Mouse (Mus musculus) regulatory T cell (primary cell): ENCODE measurements around the gene Slc50a1.

Experiments used
- in situ Hi-C: fragments of 300-600 bp; cut with MboI, MseI; formaldehyde crosslinking; loops from one replicate; pipeline ENCODE4 v1.15.1; 2025; ENCODE audit warnings: high pct_unique_total_duplicates

The Slc50a1 gene

DNA sequence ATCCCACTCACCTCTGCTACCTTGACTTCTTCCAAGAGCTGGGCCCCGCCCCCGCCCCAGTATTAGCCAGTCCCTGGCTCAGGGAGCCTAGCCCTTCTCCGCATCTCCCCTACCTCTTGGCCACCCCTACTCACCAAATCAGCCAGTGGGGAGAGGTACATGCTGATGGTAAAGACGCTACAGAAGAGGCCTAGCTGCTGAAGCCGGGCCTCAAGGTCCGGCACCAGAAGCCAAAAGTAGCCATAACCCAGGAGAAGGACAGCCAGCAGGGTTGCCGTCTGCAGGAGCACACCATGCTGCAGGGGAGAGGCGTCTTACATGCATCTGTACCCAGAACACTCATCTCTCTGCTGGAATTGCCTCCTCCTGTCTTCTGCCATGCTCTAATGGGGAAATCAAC, 1.5 kb downstream of the Slc50a1 start:
- in situ Hi-C loops: no loop called here

DNA sequence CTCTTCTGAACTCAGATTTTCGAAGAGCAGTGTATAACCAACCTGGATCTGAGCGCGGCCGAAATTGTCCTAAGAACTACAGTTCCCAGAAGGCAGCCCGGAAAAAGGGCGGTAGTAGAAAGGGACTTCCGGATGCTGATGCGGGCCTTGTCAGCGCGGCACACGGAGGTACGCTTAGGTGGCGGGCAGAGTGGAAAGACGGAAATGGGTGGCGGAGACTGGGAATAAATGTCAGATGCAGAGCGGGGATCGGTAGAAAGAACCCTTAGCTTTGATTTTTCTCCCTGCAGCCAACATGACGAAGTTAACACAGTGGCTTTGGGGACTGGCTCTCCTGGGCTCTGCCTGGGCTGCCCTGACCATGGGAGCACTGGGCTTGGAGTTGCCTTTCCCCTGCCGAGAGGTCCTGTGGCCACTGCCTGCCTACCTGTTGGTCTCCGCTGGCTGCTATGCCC, 3.9 kb downstream of the Slc50a1 start:
- in situ Hi-C loops: no loop called here

DNA sequence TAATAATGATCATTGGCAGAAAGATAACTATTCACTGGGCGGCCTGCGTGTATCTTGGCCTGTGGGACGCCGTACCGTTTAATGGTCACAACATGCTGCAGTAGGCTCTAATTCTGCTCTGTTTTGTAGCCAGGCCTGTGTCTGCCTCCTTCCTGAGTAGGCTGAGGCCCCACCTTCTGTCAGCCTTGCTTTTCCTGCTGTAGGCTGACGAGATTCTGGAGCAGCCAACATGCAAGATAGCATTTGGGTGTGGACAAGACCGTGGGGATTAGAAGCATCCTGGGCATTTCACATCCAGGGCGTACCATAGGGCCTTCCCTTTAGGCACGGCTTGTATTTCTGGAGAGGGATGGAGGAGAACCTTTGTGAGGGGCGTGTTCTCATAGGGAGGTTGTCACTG, 8.0 kb downstream of the Slc50a1 start:
- in situ Hi-C loops: no loop called here

DNA sequence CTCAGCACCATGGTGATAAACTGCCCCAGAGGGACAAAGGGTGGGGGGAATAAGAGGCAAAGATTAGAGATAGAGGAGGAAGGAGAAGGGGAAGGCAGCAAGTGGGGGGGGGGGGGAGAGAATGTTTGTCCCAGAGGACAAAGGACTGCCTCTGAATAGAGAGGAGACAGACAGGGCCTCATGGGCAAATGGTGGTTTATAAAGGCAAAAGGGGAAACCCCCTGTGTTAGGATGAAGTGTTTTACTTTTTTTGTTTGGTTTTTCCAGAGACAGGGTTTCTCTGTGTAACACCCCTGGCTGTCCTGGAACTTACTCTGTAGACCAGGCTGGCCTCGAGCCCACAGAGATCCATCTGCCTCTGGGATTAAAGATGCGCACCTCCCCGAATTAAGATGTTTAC, 10.2 kb downstream of the Slc50a1 start:
- in situ Hi-C loops: no loop called here

DNA sequence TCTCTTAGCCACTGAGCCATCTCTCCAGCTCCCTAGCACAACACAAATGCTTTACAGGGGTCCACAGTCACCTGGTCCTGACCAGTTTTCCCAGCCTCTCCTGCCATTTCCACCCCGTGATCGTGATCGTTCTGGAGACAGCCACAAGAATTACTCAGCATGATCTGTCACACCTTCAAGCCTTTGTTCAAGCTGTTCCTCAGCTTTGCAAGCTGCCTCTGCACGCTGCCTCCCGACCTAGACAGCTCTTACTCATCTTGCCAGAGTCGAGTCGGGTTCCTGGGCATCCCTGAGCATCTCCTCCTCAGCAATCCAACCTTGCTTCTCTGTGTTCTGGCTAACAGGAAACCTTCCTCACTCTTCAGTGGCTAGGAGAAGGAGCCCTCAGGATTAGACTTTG, 11.3 kb downstream of the Slc50a1 start, which contains the start of gene Dpm3:
Gene Dpm3, plus strand, starts transcription at position 283 of the 400 bp plus-strand sequence.
- in situ Hi-C loops: no loop called here

DNA sequence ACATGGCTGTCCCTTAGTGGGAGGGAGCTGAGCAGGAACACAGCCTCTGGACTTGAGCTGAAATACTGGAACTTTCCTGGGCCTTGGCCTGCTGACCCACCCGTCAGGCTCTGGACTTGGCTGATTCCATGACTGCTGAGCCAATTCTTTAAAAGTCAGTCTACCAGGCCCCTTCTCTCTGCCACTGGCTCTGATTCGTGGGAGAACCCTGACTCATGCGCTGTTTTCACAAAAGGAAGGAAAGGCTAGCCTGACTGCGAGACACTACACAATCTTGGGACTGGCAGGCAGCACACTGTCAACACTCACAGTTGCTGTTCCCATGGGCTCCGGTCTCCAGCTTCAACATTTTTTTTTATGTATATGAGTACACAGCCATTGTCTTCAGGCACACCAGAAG, 14.2 kb downstream of the Slc50a1 start:
- in situ Hi-C loops: no loop called here

DNA sequence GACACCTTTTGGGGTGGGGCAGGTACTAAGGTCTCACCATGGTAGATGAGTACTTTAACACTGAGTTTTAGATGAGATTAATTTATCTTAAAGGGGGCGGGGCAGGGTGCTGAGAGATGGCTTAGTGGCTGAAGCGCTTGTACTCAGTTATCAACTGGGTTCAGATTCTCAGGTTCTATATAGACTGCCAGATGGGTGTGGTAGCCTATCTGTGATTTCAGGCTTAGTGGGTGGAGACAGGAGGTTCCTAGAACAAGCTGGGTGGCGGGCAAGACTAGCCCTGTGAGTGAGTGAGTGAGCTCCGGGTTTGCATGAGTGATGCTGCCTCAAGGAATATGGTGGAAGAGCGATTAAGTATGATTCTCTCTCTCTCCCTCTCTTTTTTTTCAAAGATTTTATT, 15.4 kb downstream of the Slc50a1 start:
- in situ Hi-C loops: no loop called here

DNA sequence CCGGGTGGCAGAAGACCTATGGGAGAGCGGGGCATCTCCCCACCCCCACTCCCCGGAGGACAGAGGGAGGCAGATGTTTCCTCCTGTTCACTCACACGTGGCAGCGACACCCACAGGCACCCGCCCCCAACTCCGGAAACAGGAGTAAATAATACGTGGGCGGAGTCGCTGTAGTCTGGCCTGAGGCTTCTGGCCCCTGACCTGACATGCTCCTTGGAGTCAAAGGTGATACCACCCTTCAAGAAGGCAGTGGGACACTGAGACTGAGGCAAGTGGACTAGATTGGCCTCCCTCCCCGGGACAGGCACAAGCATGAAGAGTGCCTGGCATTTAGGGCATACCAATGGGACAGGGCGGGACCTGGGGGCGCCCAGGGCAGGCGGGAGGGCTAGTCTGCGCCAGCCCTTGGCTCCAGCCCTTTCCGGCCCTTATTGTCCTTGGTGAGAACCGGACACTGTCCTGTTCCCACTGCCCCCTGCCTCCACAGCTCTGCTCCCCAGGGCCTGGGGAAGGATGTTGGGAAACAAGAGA, 18.9 kb downstream of the Slc50a1 start:
- in situ Hi-C loops: no loop called here

DNA sequence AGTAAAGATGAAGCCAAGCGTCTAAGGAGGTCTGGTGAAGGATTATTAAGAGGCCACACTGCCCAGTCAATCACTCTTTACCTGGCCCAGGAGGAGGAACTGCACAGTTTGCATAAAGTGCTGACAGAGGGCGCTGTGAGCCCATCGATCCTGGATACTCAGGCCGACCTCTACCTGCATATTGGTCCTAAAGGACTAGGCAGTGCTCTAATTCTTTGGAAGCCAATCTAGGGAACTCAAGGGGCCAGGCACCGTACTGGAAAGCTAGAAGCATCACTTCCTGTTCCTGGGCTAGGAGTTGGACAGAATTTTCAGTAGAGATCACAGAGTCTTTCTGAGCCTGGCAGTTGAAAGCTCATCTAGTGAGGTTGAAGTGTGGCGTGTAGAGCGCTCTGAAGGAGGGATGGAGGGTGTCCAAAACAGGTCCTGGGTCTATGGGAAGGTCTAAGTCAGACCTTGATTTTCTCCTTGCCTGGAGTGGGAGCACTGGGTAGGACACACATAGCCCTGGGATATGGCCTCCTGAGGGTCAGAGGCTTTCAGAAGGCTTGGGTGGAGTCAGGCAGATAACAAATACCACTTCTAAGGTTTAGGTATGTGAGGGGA, 19.8 kb downstream of the Slc50a1 start:
- in situ Hi-C loops: no loop called here

DNA sequence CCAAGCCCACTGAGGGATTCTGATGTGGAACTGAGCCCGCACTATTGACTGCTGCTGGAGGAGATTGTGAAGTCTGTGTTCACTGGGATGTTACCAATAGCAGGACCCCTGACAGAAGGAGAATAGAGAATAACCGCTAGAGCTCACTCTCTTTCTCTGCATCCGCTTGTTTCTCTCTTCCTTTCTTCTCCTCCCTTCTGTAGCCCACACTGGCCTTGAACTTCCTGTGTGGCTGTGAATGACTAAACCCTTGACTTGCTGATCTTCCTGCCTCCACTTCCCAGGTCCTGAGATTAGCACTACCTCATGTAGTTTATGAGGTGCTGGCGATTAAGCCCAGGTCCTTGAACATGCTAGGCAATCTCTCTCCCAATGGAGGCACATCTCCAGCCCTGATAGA, 22.9 kb downstream of the Slc50a1 start:
- in situ Hi-C loops: loop anchor here (5.0 kb wide), 1 partner anchor 35 kb away; the partner anchor contains the start of gene Efna1

DNA sequence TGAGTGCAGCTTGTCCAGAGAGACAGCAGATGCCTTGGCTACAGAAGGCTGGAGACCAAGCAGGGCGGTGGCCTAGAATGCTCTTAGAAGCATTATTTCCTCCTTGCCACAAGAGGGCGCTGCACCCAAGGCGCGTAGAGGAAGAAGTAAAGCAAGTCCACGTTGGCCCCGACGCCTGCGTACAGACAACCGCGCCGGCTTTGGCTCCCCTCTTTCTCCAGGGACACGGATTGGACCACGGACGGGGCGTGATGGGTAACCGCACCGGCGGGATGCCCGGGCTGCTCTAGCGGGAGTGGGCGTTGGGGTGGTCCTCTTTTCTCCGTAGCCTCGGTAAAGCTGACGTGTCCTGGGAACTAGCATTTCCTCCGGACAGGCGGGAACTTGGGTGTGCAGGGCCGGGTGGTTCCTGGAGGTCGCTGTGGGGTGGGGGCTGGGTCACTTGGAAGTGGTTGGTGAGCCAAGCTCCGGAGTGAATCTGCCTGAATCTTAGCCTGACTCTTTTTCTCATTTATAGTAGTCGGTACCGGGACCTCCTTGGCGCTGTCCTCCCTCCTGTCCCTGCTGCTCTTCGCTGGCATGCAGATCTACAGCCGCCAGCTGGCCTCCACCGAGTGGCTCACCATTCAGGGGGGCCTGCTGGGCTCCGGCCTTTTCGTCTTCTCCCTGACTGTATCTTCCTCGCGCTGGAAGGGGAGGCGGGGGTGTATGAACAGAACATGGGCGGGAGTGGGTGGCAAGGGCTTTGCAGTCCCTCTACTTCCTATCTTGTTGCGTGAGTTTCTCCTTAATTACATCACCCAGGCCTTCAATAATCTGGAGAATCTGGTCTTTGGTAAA, 23.9 kb downstream of the Slc50a1 start, which contains the start of gene Trim46:
Gene Trim46, minus strand, starts transcription at position 49 of the 840 bp plus-strand sequence.
- in situ Hi-C loops: loop anchor here (5.0 kb wide), 1 partner anchor 36 kb away; the partner anchor contains the start of gene Efna1

DNA sequence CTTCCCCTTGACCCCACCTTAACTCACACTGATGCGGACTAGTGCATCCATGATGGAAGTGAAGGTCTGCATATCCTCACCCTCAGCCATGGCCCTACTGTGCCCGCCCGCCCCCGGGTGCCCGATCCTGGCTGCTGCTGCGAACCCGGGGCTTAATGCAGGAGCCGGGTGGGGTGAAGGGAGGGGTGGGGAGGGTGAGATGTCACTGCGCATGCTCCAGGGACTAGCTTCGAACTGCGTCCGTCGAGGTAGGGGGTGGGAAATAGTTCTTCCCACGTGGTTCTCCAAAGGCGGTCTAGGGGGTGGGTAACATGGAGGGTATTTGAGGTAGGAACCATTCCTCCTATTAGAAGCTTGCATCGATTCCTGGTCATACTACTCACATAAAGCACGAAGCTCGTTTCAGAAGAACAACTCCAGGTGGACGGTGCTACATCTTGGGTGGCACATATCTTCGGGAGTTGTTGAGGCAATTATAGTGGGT, 24.6 kb downstream of the Slc50a1 start, which contains the start of gene Krtcap2:
Gene Krtcap2, plus strand, starts transcription at position 279 of the 484 bp plus-strand sequence.
- in situ Hi-C loops: loop anchor here (5.0 kb wide), 1 partner anchor 37 kb away; the partner anchor contains the start of gene Efna1

DNA sequence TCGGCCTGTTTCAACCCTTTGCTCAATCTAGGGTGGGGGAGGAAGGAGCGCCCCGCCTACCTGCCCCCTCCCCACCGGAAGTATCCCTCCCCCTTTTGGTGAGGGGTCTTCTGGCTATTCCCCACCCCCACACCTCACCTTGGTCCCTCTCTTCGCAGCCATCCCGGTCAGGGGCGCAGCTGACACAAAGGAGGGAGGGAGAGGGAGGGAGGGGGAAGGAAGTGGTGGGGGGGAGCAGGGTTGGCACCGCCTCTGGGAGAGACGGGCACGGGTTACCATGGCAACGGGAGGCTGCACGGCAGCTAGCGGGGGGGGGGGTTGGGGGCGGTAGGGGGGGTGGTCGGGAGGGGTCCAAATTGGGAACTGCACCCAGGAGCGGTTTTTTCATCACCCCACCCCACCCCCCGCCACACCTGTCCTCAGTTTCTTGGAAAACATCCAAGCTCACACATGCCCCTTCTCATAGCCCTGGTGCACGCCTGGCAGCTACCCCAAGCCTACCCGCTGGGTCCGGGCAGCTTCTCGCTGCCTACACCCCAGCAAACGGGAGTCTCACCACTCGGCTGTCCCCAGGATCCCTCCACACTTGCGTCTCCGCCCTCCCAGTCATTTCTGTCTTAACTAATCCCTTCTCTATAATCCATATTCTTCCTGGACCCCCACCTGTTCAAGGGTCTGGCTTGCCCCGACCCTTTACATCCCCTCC, 25.2 kb downstream of the Slc50a1 start:
- in situ Hi-C loops: loop anchor here (5.0 kb wide), 1 partner anchor 37 kb away; the partner anchor contains the start of gene Efna1

DNA sequence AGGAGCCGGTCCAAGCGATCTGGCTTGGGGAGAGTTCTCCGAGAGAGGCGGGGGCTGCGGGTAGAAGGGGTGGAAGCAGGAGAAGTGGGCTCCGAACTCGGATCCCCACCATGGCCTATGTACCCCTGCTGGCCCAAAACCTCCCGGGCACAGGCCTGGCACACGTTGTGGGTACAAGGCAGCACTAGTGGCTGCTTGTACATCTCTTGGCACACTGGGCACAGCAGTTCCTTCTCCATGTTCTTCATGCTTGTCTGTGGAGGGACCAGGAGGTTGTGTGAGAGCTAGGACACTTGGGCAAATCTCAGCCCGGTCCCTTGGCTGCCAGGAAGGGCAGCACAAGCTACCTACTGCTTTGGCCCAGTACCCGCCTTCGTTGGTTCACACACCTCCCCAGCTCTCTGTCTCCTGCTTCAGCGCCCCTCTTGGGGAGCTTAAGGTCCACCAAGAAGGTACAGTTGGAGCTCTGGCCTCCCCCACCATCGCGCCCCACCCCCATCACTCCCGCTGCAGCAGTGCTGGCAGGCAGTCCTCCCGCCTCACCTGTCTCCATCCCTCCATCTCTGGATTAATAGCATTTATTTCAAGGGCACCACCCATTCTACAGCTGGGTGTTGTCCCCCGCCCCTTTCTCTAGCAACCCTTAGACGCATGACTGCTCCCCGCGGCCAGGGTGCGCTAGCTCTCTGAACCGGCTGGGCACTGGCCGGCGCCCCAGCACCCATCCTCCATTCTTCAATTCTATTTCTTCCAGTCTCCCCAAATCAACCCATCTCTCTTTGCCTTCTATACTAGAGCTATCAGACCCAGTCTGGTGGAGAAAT, 26.0 kb downstream of the Slc50a1 start:
- in situ Hi-C loops: no loop called here

DNA sequence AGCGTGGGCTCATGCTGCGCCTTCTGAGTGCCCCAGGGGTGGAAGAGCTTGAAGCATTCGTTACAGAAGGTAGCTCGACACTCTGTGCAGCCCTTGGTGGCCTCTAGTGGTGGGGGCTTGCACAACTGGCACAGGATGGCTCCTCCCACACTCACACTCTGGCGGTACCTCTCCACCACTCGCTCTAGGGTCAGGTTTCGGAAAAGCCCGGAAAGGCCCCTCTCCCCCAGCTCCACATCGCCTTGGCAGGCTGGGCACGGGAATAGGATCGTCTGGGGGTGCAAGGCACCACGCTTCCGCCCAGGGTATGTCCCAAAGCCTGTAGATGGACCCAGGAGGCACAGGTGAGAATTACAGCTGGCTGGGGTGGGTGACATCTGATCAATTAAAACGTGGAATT, 26.8 kb downstream of the Slc50a1 start:
- in situ Hi-C loops: no loop called here

DNA sequence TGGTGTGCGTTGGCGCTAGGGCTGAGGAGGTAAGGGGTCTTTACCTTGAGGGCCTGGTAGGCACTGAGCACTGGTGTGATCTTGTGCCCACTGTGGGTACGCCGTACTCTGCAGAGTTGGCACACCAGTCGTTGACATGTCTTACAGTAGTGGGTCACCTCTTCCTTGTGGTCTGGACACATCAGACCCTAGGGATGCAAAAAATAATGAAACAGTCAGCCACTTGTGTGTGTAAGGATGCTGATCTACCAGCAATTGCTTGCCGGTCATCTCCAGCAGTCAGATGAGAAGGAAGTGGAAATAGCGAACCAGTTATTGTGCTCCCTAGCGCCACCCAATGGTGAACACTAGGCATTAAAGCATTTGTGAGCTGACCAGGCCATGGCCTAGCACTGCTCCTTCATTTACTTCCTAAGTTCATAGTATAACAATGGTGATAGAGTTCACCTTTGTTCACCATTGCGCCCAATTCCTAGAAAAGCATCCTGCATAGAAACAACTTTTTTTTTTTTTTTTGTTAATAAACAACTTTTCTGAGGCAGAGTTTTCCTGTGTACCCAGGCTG, 28.0 kb downstream of the Slc50a1 start:
- in situ Hi-C loops: no loop called here

DNA sequence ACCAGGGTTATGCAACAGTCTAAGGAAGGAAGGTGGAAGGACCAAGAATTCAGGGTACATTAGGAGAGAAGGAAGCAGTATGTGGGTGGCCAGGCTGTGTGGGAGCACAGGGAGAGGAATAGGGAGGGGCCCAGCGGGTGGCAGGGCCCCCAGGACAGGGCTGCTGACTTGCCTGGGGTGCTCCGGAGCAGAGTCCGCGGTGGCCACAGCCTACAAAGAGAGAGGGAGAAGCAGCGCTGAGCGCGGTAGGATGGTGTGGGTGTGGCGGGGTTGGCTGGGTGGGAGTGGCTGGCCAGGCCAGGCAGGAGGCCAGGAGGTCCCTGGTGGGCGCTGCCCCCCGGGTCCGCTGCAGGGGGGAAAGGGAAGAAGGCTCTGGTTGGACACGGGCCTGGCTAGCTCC, 31.9 kb downstream of the Slc50a1 start:
- in situ Hi-C loops: no loop called here

DNA sequence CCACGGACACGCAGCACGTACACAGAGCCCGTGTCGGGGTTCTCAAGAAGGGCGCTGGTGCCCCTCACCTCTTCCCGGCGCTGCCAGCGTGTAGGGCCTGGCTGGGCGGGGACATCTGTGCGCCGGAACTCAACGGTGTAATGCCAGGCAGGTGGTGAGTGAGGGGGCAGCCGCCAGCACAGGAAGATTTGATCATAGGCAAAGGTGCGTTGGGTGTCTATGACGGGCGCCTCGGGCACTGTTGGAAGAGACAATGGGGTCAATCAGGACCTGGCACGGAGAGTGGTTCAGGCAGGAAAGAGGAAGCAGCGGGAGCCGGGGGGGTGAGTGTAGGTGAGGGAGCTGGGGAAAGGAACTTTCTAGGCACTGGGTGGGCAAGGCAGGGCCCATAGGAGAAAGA, 32.7 kb downstream of the Slc50a1 start:
- in situ Hi-C loops: no loop called here

DNA sequence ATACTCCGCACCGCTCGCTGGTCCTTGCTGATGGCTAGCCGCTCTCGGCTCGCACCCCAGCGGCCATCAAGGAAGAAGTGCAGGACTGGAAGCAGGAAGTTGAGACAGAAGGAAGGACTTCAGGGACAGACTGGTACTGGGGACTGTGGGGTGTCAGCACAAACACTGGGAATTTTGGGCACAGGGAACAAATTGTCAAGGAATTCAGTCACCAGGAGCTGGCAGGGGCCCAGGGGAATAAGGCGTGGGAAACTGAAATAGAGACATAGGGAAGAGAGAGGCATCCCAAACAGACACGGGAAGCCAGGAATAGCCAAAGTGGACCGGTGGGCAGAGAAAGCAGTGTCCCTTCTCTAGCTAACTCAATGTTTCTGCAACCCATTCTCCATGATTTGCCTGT, 33.9 kb downstream of the Slc50a1 start:
- in situ Hi-C loops: no loop called here

DNA sequence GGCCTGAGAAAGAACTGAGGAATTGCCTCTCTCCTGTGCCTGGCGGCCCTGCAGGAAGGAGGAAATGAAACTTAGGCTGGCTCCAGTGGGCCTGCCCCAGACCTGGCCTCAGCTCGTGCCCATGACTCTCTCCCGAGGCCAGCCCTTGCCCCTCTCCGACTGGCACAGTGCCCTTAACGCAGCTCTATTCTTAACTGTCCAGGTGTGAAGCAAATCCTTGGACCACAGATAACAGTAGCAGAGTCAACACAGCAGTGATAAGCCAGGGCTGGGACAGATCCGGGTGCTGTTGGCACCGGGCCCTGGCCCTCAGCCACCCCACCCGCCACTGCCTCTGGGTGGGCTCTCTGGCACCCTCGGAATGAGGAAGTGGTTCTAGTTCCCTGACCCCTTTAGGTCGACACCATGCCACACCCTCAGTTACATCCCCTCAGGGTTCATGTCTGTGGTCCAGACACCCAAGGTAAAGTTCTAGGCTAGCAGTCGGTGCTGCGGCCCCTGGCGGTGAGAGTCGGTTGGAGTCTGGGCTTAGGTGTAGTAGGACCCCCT, 36.7 kb downstream of the Slc50a1 start:
- in situ Hi-C loops: no loop called here
